Mouse (Mus musculus): ENCODE measurements at regions not wholly inside any gene's neighbourhood (a gene's known extent, or its start where the extent isn't known, plus 50 kb on each side); places are given as distances from the start of the nearest gene placed in this dataset.
A peak's percentile ranks its signal among the peaks of the same experiment; 100 is the strongest.

GRCm38 (mm10) chr13:103670611-103671010 is 103.8 kb downstream of the Srek1 start:
- Histone ChIP-seq H3K4me3 (no peak overlapping the region), H3K36me3 (ENCODE audit: control insufficient read depth, insufficient read depth) (no peaks in the 10 kb centered on the region), H3ac (ENCODE audit: control insufficient read depth, insufficient read length) (no peak overlapping the region), H3K27me3 (ENCODE audit: control insufficient read depth, insufficient read depth, insufficient read length) (no peaks in the 10 kb centered on the region), H3K79me2 (ENCODE audit: control insufficient read depth, insufficient read depth) (no peaks in the 10 kb centered on the region), H3K4me2 (ENCODE audit: low read depth) (peak overlapping the region; percentile 49)
- 0 out of 2 replicates have a peak, but pooled peaks have one; percentile 14 for TF ChIP-seq CEBPB (IDR thresholded peaks at IDR 0.05; ENCODE audit: insufficient read depth, poor library complexity, severe bottlenecking)
- peak; percentile 51 for TF ChIP-seq TCF12 (IDR thresholded peaks at IDR 0.05; ENCODE audit: insufficient read depth, poor library complexity, severe bottlenecking)
- no peak for TF ChIP-seq POLR2A (IDR thresholded peaks at IDR 0.05; ENCODE audit: insufficient read length, low read depth)
- peak in 2 of 3 experiments; percentile 66 to 72 for TF ChIP-seq MYOD1 (IDR thresholded peaks at IDR 0.05; ENCODE audit: control insufficient read depth in 1 of 3, insufficient read length in 2 of 3, low read depth in 2 of 3)
- TF ChIP-seq MYOG (IDR thresholded peaks at IDR 0.05; ENCODE audit: control insufficient read depth in 1 of 3, insufficient read depth in 1 of 3, insufficient read length in 2 of 3, low read depth in 2 of 3), result peak in 2 of 3 experiments; percentile 44 to 54
- TF ChIP-seq E2F4 (IDR thresholded peaks at IDR 0.05; ENCODE audit: insufficient read depth), result no peak

- H3K79me2 ChIP-seq (ENCODE audit: control insufficient read depth, insufficient read depth), result no peaks in the 10 kb centered on the region
- no peak overlapping the region for H3K4me3 ChIP-seq
- no peaks in the 10 kb centered on the region for H3K36me3 ChIP-seq (ENCODE audit: control insufficient read depth, insufficient read depth)
- H3K27me3 ChIP-seq (ENCODE audit: control insufficient read depth, insufficient read depth, insufficient read length), result no peaks in the 10 kb centered on the region
- no peak overlapping the region for H3K4me2 ChIP-seq (ENCODE audit: low read depth)
- TF ChIP-seq USF1 (IDR thresholded peaks at IDR 0.05; ENCODE audit: low read depth) (no peak), TCF12 (IDR thresholded peaks at IDR 0.05; ENCODE audit: insufficient read depth, poor library complexity, severe bottlenecking) (no peak), E2F4 (IDR thresholded peaks at IDR 0.05; ENCODE audit: insufficient read depth) (no peak), TCF3 (IDR thresholded peaks at IDR 0.05; ENCODE audit: insufficient read length, low read depth) (no peak), MYOG (IDR thresholded peaks at IDR 0.05; ENCODE audit: control insufficient read depth in 1 of 3, insufficient read depth in 1 of 3, insufficient read length in 2 of 3, low read depth in 2 of 3) (no peak), REST (IDR thresholded peaks at IDR 0.05; ENCODE audit: insufficient read depth, insufficient read length) (no peak), POLR2AphosphoS2 (IDR thresholded peaks at IDR 0.05; ENCODE audit: insufficient read length, low read depth) (no peak), MYOD1 (IDR thresholded peaks at IDR 0.05; ENCODE audit: control insufficient read depth in 1 of 3, insufficient read length in 2 of 3, low read depth in 2 of 3) (no peak), MAX (IDR thresholded peaks at IDR 0.05; ENCODE audit: low read depth) (no peak), CEBPB (IDR thresholded peaks at IDR 0.05; ENCODE audit: insufficient read depth, poor library complexity, severe bottlenecking) (no peak), SRF (IDR thresholded peaks at IDR 0.05; ENCODE audit: control insufficient read depth, insufficient read length, low read depth) (no peak), POLR2A (IDR thresholded peaks at IDR 0.05; ENCODE audit: insufficient read length, low read depth) (no peak)
- no peak overlapping the region for H3ac ChIP-seq (ENCODE audit: control insufficient read depth, insufficient read length)
Measured at GRCm38 (mm10) chr13:103669856-103670255, 104.6 kb downstream of the Srek1 start.

GRCm38 (mm10) chr13:103667749-103668148 is 106.7 kb downstream of the Srek1 start:
- H3ac ChIP-seq (ENCODE audit: control insufficient read depth, insufficient read length), result no peak overlapping the region
- no peak overlapping the region for H3K4me3 ChIP-seq
- TF ChIP-seq REST (IDR thresholded peaks at IDR 0.05; ENCODE audit: insufficient read depth, insufficient read length) (no peak), MYOG (IDR thresholded peaks at IDR 0.05; ENCODE audit: control insufficient read depth in 1 of 3, insufficient read depth in 1 of 3, insufficient read length in 2 of 3, low read depth in 2 of 3) (no peak), E2F4 (IDR thresholded peaks at IDR 0.05; ENCODE audit: insufficient read depth) (no peak), POLR2AphosphoS2 (IDR thresholded peaks at IDR 0.05; ENCODE audit: insufficient read length, low read depth) (no peak), USF1 (IDR thresholded peaks at IDR 0.05; ENCODE audit: low read depth) (no peak), MYOD1 (IDR thresholded peaks at IDR 0.05; ENCODE audit: control insufficient read depth in 1 of 3, insufficient read length in 2 of 3, low read depth in 2 of 3) (no peak), CEBPB (IDR thresholded peaks at IDR 0.05; ENCODE audit: insufficient read depth, poor library complexity, severe bottlenecking) (no peak)
- no peaks in the 10 kb centered on the region for H3K27me3 ChIP-seq (ENCODE audit: control insufficient read depth, insufficient read depth, insufficient read length)
- no peaks in the 10 kb centered on the region for H3K79me2 ChIP-seq (ENCODE audit: control insufficient read depth, insufficient read depth)
- H3K4me2 ChIP-seq (ENCODE audit: low read depth), result no peak overlapping the region
- no peaks in the 10 kb centered on the region for H3K36me3 ChIP-seq (ENCODE audit: control insufficient read depth, insufficient read depth)

GRCm38 (mm10) chr13:103660248-103660996 is 114.0 kb downstream of the Srek1 start:
- H3ac ChIP-seq (ENCODE audit: control insufficient read depth, insufficient read length), result no peak overlapping the region
- H3K4me2 ChIP-seq (ENCODE audit: low read depth), result no peak overlapping the region
- H3K27me3 ChIP-seq (ENCODE audit: control insufficient read depth, insufficient read depth, insufficient read length), result no peaks in the 10 kb centered on the region
- H3K36me3 ChIP-seq (ENCODE audit: control insufficient read depth, insufficient read depth), result no peaks in the 10 kb centered on the region
- TF ChIP-seq TCF3 (IDR thresholded peaks at IDR 0.05; ENCODE audit: insufficient read length, low read depth) (no peak), USF1 (IDR thresholded peaks at IDR 0.05; ENCODE audit: low read depth) (no peak), MYOD1 (IDR thresholded peaks at IDR 0.05; ENCODE audit: control insufficient read depth in 1 of 3, insufficient read length in 2 of 3, low read depth in 2 of 3) (no peak), POLR2AphosphoS2 (IDR thresholded peaks at IDR 0.05; ENCODE audit: insufficient read length, low read depth) (no peak), E2F4 (IDR thresholded peaks at IDR 0.05; ENCODE audit: insufficient read depth) (no peak), REST (IDR thresholded peaks at IDR 0.05; ENCODE audit: insufficient read depth, insufficient read length) (no peak), CEBPB (IDR thresholded peaks at IDR 0.05; ENCODE audit: insufficient read depth, poor library complexity, severe bottlenecking) (no peak), POLR2A (IDR thresholded peaks at IDR 0.05; ENCODE audit: insufficient read length, low read depth) (no peak)
- no peak overlapping the region for H3K4me3 ChIP-seq
- no peaks in the 10 kb centered on the region for H3K79me2 ChIP-seq (ENCODE audit: control insufficient read depth, insufficient read depth)

GRCm38 (mm10) chr13:103655966-103656365 is 118.4 kb downstream of the Srek1 start:
- TF ChIP-seq REST (IDR thresholded peaks at IDR 0.05; ENCODE audit: insufficient read depth, insufficient read length) (no peak), MYOG (IDR thresholded peaks at IDR 0.05; ENCODE audit: control insufficient read depth in 1 of 3, insufficient read depth in 1 of 3, insufficient read length in 2 of 3, low read depth in 2 of 3) (no peak), CEBPB (IDR thresholded peaks at IDR 0.05; ENCODE audit: insufficient read depth, poor library complexity, severe bottlenecking) (no peak), MAX (IDR thresholded peaks at IDR 0.05; ENCODE audit: low read depth) (no peak), MYOD1 (IDR thresholded peaks at IDR 0.05; ENCODE audit: control insufficient read depth in 1 of 3, insufficient read length in 2 of 3, low read depth in 2 of 3) (no peak), TCF3 (IDR thresholded peaks at IDR 0.05; ENCODE audit: insufficient read length, low read depth) (no peak), SRF (IDR thresholded peaks at IDR 0.05; ENCODE audit: control insufficient read depth, insufficient read length, low read depth) (no peak), E2F4 (IDR thresholded peaks at IDR 0.05; ENCODE audit: insufficient read depth) (no peak), POLR2AphosphoS2 (IDR thresholded peaks at IDR 0.05; ENCODE audit: insufficient read length, low read depth) (no peak), USF1 (IDR thresholded peaks at IDR 0.05; ENCODE audit: low read depth) (no peak), TCF12 (IDR thresholded peaks at IDR 0.05; ENCODE audit: insufficient read depth, poor library complexity, severe bottlenecking) (no peak), POLR2A (IDR thresholded peaks at IDR 0.05; ENCODE audit: insufficient read length, low read depth) (no peak)
- H3K36me3 ChIP-seq (ENCODE audit: control insufficient read depth, insufficient read depth), result no peaks in the 10 kb centered on the region
- H3K4me2 ChIP-seq (ENCODE audit: low read depth), result no peak overlapping the region
- H3K4me3 ChIP-seq, result no peak overlapping the region
- H3K79me2 ChIP-seq (ENCODE audit: control insufficient read depth, insufficient read depth), result no peaks in the 10 kb centered on the region
- no peak overlapping the region for H3ac ChIP-seq (ENCODE audit: control insufficient read depth, insufficient read length)
- H3K27me3 ChIP-seq (ENCODE audit: control insufficient read depth, insufficient read depth, insufficient read length), result no peaks in the 10 kb centered on the region

Measured in myocyte (in vitro differentiated cells).